Mouse (Mus musculus) central nervous system, embryonic 14 days (tissue): Measurements from ENCODE around the gene Kctd3. TPM values are rescaled to one million over a fixed set of nuclear protein-coding genes. Genes with fewer than 3 reads are reported as not detected.

ENCODE experiments used
- polyA plus RNA-seq: library from polyadenylated mRNA; depleted of rRNA; stranded (reverse); fragments of >200 nt; gene quantifications from 2 replicates; pipeline ENCODE4 v1.2.3, GENCODE M21; 2012; rRNA removed

Kctd3 gene
- 82.9 and 86.8 TPM in 2 replicates for polyA plus RNA-seq

DNA sequence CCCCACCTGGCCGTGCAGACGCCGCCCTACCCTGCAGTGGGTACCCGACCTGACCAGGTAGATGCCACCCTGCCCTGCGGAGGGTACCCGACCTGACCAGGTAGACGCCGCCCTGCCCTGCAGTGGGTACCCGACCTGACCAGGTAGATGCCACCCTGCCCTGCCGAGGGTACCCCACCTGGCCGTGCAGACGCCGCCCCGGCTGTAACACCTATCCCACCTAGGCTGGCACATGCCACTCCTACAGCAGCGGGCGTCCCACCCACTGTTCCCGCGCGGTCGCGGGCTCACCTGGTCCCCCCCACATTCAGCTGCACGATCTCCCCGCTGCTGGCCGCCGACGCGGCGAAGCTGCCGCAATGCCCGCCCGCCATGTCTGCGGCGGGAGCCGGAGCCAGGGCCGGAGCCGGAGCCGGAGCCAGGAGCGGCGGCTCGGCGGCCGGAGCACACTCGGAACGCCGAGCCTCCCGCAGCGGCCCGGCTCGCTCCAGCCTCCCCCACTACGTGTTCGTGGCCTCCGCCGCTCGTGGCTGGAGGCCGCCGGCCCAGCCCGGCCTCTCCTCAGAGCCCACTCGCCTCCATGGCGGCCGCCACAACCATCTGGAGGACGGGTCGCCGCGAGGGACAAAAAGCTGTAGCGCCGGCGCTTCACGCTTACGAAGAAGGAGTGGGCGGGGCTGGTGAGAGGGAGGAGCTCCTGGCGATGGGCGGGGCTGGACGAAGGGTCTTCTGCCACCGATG lies at the start of gene Kctd3:
TSS of gene Kctd3 (minus strand) at position 603 of the 741 bp plus-strand sequence.

